Mouse (Mus musculus): Measurements from ENCODE around the gene Foxp1. TPM values are rescaled to one million over a fixed set of nuclear protein-coding genes. Genes with fewer than 3 reads are reported as not detected.

The Foxp1 gene
- total and polyA plus RNA-seq, 2 experiments from 2014 or later, result 112 to 167 TPM

GRCm38 (mm10) chr6:99325461-99325860, 197.1 kb downstream of the Foxp1 start:
- Histone ChIP-seq H3K36me3 (ENCODE audit: insufficient read depth) (no peaks in the 10 kb centered on the region), H3K4me3 (ENCODE audit: low read depth, low read length) (no peak overlapping the region), H3K27ac (ENCODE audit: low read depth, low read length) (no peak overlapping the region), H3K9ac (no peak overlapping the region), H3K27me3 (ENCODE audit: insufficient read depth, low read length) (no peaks in the 10 kb centered on the region), H3K4me2 (ENCODE audit: low read depth) (no peak overlapping the region), H3K4me1 (ENCODE audit: insufficient read depth) (no peaks in the 10 kb centered on the region), H3K9me3 (ENCODE audit: low read length) (no peaks in the 10 kb centered on the region)
- TF ChIP-seq CTCF (IDR thresholded peaks at IDR 0.05; ENCODE audit: low read depth), result no peak
- DNase-seq (no peak), ATAC-seq (no peak)
- WGBS, result 94% methylated on average over 5 of the region's 5 CpGs

- H3K4me2 ChIP-seq (ENCODE audit: low read depth), result no peak overlapping the region
- TF ChIP-seq CTCF (IDR thresholded peaks at IDR 0.05; ENCODE audit: low read depth), result no peak
- no peaks in the 10 kb centered on the region for H3K27me3 ChIP-seq (ENCODE audit: insufficient read depth, low read length)
- no peak for ATAC-seq
- 75% methylated on average over 8 of the region's 8 CpGs for WGBS
- H3K4me1 ChIP-seq (ENCODE audit: insufficient read depth), result no peaks in the 10 kb centered on the region
- no peaks in the 10 kb centered on the region for H3K9me3 ChIP-seq (ENCODE audit: low read length)
- no peaks in the 10 kb centered on the region for H3K36me3 ChIP-seq (ENCODE audit: insufficient read depth)
- DNase-seq, result no peak
- no peak overlapping the region for H3K9ac ChIP-seq
- no peak overlapping the region for H3K4me3 ChIP-seq (ENCODE audit: low read depth, low read length)
- no peak overlapping the region for H3K27ac ChIP-seq (ENCODE audit: low read depth, low read length)
These were observed 200.2 kb downstream of the Foxp1 start for GRCm38 (mm10) chr6:99322132-99322904.

GRCm38 (mm10) chr6:99320444-99320843, 202.1 kb downstream of the Foxp1 start:
- no peak overlapping the region for H3K9ac ChIP-seq
- H3K4me2 ChIP-seq (ENCODE audit: low read depth), result no peak overlapping the region
- H3K4me3 ChIP-seq (ENCODE audit: low read depth, low read length), result no peak overlapping the region
- no peaks in the 10 kb centered on the region for H3K36me3 ChIP-seq (ENCODE audit: insufficient read depth)
- H3K9me3 ChIP-seq (ENCODE audit: low read length), result no peaks in the 10 kb centered on the region
- TF ChIP-seq CTCF (IDR thresholded peaks at IDR 0.05; ENCODE audit: low read depth), result no peak
- no peaks in the 10 kb centered on the region for H3K27me3 ChIP-seq (ENCODE audit: insufficient read depth, low read length)
- H3K4me1 ChIP-seq (ENCODE audit: insufficient read depth), result no peaks in the 10 kb centered on the region
- no peak overlapping the region for H3K27ac ChIP-seq (ENCODE audit: low read depth, low read length)
- WGBS, result 80% methylated on average over 8 of the region's 8 CpGs
- ATAC-seq (no peak), DNase-seq (no peak)

- H3K9ac ChIP-seq, result no peak overlapping the region
- H3K4me3 ChIP-seq (ENCODE audit: low read depth, low read length), result no peak overlapping the region
- no peaks in the 10 kb centered on the region for H3K9me3 ChIP-seq (ENCODE audit: low read length)
- TF ChIP-seq CTCF (IDR thresholded peaks at IDR 0.05; ENCODE audit: low read depth), result no peak
- ATAC-seq (no peak), DNase-seq (no peak)
- 59% methylated on average over 19 of the region's 19 CpGs for WGBS
- no peaks in the 10 kb centered on the region for H3K4me1 ChIP-seq (ENCODE audit: insufficient read depth)
- H3K27ac ChIP-seq (ENCODE audit: low read depth, low read length), result no peak overlapping the region
- H3K27me3 ChIP-seq (ENCODE audit: insufficient read depth, low read length), result no peaks in the 10 kb centered on the region
- H3K36me3 ChIP-seq (ENCODE audit: insufficient read depth), result no peaks in the 10 kb centered on the region
- H3K4me2 ChIP-seq (ENCODE audit: low read depth), result no peak overlapping the region
These were observed 202.8 kb downstream of the Foxp1 start for GRCm38 (mm10) chr6:99319415-99320405.

- 67% methylated on average over 3 of the region's 3 CpGs for WGBS
- no peak overlapping the region for H3K27ac ChIP-seq (ENCODE audit: low read depth, low read length)
- H3K9ac ChIP-seq, result no peak overlapping the region
- H3K4me2 ChIP-seq (ENCODE audit: low read depth), result no peak overlapping the region
- no peak for TF ChIP-seq CTCF (IDR thresholded peaks at IDR 0.05; ENCODE audit: low read depth)
- ATAC-seq, result no peak
- peaks cover 3% of the 10 kb centered on the region; the same call in 1 of the 2 replicates for H3K4me1 ChIP-seq (ENCODE audit: insufficient read depth)
- no peaks in the 10 kb centered on the region for H3K27me3 ChIP-seq (ENCODE audit: insufficient read depth, low read length)
- H3K9me3 ChIP-seq (ENCODE audit: low read length), result no peaks in the 10 kb centered on the region
- no peak overlapping the region for H3K4me3 ChIP-seq (ENCODE audit: low read depth, low read length)
- DNase-seq, result no peak
- no peaks in the 10 kb centered on the region for H3K36me3 ChIP-seq (ENCODE audit: insufficient read depth)
These were observed 207.8 kb downstream of the Foxp1 start for GRCm38 (mm10) chr6:99314746-99315145.

GRCm38 (mm10) chr6:99310529-99310928, 212.0 kb downstream of the Foxp1 start:
- Histone ChIP-seq H3K4me2 (ENCODE audit: low read depth) (no peak overlapping the region), H3K4me1 (ENCODE audit: insufficient read depth) (peaks cover 3% of the 10 kb centered on the region; the same call in 1 of the 2 replicates), H3K9ac (no peak overlapping the region), H3K27me3 (ENCODE audit: insufficient read depth, low read length) (no peaks in the 10 kb centered on the region), H3K4me3 (ENCODE audit: low read depth, low read length) (no peak overlapping the region), H3K9me3 (ENCODE audit: low read length) (no peaks in the 10 kb centered on the region), H3K27ac (ENCODE audit: low read depth, low read length) (no peak overlapping the region), H3K36me3 (ENCODE audit: insufficient read depth) (0 out of 2 replicates have a peak, but pooled peaks cover 3% of the 10 kb centered on the region)
- DNase-seq (no peak), ATAC-seq (no peak)
- 38% methylated on average over 12 of the region's 12 CpGs for WGBS
- TF ChIP-seq CTCF (IDR thresholded peaks at IDR 0.05; ENCODE audit: low read depth), result no peak

GRCm38 (mm10) chr6:99310171-99310500, 212.4 kb downstream of the Foxp1 start:
- ATAC-seq (no peak), DNase-seq (no peak)
- no peaks in the 10 kb centered on the region for H3K27me3 ChIP-seq (ENCODE audit: insufficient read depth, low read length)
- no peak for TF ChIP-seq CTCF (IDR thresholded peaks at IDR 0.05; ENCODE audit: low read depth)
- WGBS, result 29% methylated on average over 3 of the region's 3 CpGs
- H3K9ac ChIP-seq, result no peak overlapping the region
- peaks cover 3% of the 10 kb centered on the region; the same call in 1 of the 2 replicates for H3K4me1 ChIP-seq (ENCODE audit: insufficient read depth)
- H3K4me2 ChIP-seq (ENCODE audit: low read depth), result no peak overlapping the region
- 0 out of 2 replicates have a peak, but pooled peaks cover 3% of the 10 kb centered on the region for H3K36me3 ChIP-seq (ENCODE audit: insufficient read depth)
- H3K27ac ChIP-seq (ENCODE audit: low read depth, low read length), result no peak overlapping the region
- H3K4me3 ChIP-seq (ENCODE audit: low read depth, low read length), result no peak overlapping the region
- no peaks in the 10 kb centered on the region for H3K9me3 ChIP-seq (ENCODE audit: low read length)
